Mouse (Mus musculus): Measurements from ENCODE around the gene March6. TPM values are rescaled to one million over a fixed set of nuclear protein-coding genes. Genes with fewer than 3 reads are reported as not detected.

Gene March6
- total and polyA plus RNA-seq, 3 experiments: 32.3 to 121 (median 101) TPM

DNA sequence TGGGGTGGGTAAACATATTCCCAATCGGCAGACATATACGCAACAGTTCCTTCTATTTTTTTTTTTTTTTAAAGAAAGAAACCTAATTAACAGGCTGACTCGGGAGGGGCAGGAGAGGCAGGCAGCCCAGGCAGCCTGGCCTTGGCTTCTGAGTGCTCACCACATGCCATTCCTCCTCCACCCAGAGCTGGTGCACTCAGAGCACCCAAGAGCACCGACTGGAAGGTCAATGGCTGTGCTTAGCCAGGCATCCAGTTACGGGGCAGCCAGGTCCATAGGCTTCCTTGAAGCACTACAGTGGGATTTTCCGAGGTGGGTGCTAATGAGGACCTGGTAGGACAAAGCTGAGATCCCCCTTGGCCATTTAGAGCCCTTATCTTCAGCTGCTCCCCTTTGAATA, 88.9 kb downstream of the March6 start:
- Histone ChIP-seq H3K27ac (no peak overlapping the region), H3K36me3 (ENCODE audit: control insufficient read depth, insufficient read depth, low read length) (no peaks in the 10 kb centered on the region), H3K79me2 (replicated peaks; ENCODE audit: control insufficient read depth, insufficient read depth, low read length) (no peaks in the 10 kb centered on the region), H3K4me3 (no peak overlapping the region), H3K27me3 (ENCODE audit: control insufficient read depth, insufficient read depth, low read length) (no peaks in the 10 kb centered on the region), H3K4me1 (ENCODE audit: control insufficient read depth, insufficient read depth, low read length) (peaks cover 1% of the 10 kb centered on the region), H3K9ac (ENCODE audit: low read depth, low read length) (no peak overlapping the region)
- 74% methylated on average over 6 of the region's 6 CpGs for WGBS
- no peak for TF ChIP-seq CTCF (IDR thresholded peaks at IDR 0.05)
- TF ChIP-seq POLR2A (IDR thresholded peaks at IDR 0.05; ENCODE audit: insufficient read depth, low read depth, low read length): no peak
- no peak for TF ChIP-seq EP300 (IDR thresholded peaks at IDR 0.05; ENCODE audit: insufficient read depth, low read depth, low read length)
- DNase-seq: no peak
- intact Hi-C loops (cut with DNase I): no loop called here

DNA sequence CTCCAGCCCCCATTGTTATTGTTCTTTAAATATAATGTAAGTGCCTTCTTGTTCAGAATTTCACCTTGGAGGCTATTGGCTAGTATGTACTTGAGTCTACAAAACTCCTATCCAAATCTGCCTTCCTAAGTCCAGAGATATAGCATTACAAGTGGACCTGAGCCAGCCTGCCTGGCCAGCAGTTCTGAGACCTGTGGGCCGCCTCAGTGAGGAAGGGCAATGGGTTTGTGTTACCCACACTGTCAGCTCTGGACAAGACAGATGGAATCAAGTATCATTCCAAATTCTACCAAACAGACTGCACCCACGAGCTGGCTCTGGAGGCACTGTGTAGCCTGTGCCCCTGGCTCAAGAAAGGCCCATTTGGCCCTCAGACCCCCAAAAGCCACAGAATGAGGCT, 94.0 kb downstream of the March6 start:
- no peaks in the 10 kb centered on the region for H3K27me3 ChIP-seq (ENCODE audit: control insufficient read depth, insufficient read depth, low read length)
- H3K4me1 ChIP-seq (ENCODE audit: control insufficient read depth, insufficient read depth, low read length): no peaks in the 10 kb centered on the region
- no peak overlapping the region for H3K4me3 ChIP-seq
- 85% methylated on average over 2 of the region's 2 CpGs for WGBS
- H3K36me3 ChIP-seq (ENCODE audit: control insufficient read depth, insufficient read depth, low read length): no peaks in the 10 kb centered on the region
- no peaks in the 10 kb centered on the region for H3K79me2 ChIP-seq (replicated peaks; ENCODE audit: control insufficient read depth, insufficient read depth, low read length)
- no peak for DNase-seq
- no peak overlapping the region for H3K9ac ChIP-seq (ENCODE audit: low read depth, low read length)
- intact Hi-C loops (cut with DNase I): no loop called here
- H3K27ac ChIP-seq: no peak overlapping the region
- no peak for TF ChIP-seq CTCF (IDR thresholded peaks at IDR 0.05)
- TF ChIP-seq EP300 (IDR thresholded peaks at IDR 0.05; ENCODE audit: insufficient read depth, low read depth, low read length): no peak
- TF ChIP-seq POLR2A (IDR thresholded peaks at IDR 0.05; ENCODE audit: insufficient read depth, low read depth, low read length): no peak

DNA sequence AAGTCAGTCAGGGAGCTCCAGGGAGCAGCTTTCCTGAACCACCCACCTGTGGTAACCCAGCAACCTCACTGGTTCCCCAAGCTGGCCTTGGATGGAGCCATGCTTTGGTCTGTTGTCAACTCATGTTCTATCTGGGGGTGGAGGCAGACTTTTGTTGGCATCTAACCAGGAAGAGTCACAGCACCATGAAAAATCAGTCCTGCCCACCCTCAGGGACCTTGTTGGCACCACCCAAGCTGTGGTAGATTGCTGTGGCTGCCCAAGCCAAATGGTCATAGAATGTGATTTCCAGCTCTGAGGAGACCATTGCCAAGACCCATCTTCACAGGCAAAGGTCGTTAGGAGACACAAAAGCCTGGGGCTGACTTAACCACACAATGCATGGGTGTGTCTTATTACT, 94.8 kb downstream of the March6 start:
- Histone ChIP-seq H3K4me3 (no peak overlapping the region), H3K4me1 (ENCODE audit: control insufficient read depth, insufficient read depth, low read length) (no peaks in the 10 kb centered on the region), H3K36me3 (ENCODE audit: control insufficient read depth, insufficient read depth, low read length) (no peaks in the 10 kb centered on the region), H3K9ac (ENCODE audit: low read depth, low read length) (no peak overlapping the region), H3K27ac (no peak overlapping the region), H3K79me2 (replicated peaks; ENCODE audit: control insufficient read depth, insufficient read depth, low read length) (no peaks in the 10 kb centered on the region), H3K27me3 (ENCODE audit: control insufficient read depth, insufficient read depth, low read length) (no peaks in the 10 kb centered on the region)
- intact Hi-C loops (cut with DNase I): no loop called here
- 53% methylated on average over 1 of the region's 1 CpGs for WGBS
- TF ChIP-seq EP300 (IDR thresholded peaks at IDR 0.05; ENCODE audit: insufficient read depth, low read depth, low read length) (no peak), CTCF (IDR thresholded peaks at IDR 0.05) (no peak), POLR2A (IDR thresholded peaks at IDR 0.05; ENCODE audit: insufficient read depth, low read depth, low read length) (no peak)
- no peak for DNase-seq

DNA sequence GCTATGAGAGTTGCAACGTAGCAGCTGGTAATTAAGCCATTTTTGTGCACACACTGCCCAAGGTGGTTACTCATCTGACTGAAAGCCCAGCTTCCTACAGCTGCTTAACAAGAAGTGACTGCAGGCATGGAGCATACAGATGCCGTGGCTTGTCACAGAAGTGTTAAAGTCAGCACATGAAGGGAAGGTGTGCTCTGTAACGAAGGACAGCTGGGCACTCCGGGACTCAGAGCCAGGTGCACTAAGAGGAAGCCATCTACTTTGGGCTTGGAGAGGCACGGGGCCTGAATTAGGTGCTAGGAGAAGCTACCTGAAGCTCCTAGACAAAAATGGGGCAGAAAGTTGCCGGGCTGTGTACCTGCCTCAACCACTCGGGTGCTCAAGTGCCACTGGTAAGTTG, 97.1 kb downstream of the March6 start:
- Histone ChIP-seq H3K4me3 (no peak overlapping the region), H3K9ac (ENCODE audit: low read depth, low read length) (no peak overlapping the region), H3K36me3 (ENCODE audit: control insufficient read depth, insufficient read depth, low read length) (no peaks in the 10 kb centered on the region), H3K79me2 (replicated peaks; ENCODE audit: control insufficient read depth, insufficient read depth, low read length) (no peaks in the 10 kb centered on the region), H3K4me1 (ENCODE audit: control insufficient read depth, insufficient read depth, low read length) (no peaks in the 10 kb centered on the region), H3K27me3 (ENCODE audit: control insufficient read depth, insufficient read depth, low read length) (no peaks in the 10 kb centered on the region), H3K27ac (no peak overlapping the region)
- intact Hi-C loops (cut with DNase I): no loop called here
- DNase-seq: no peak
- TF ChIP-seq EP300 (IDR thresholded peaks at IDR 0.05; ENCODE audit: insufficient read depth, low read depth, low read length): no peak
- no peak for TF ChIP-seq CTCF (IDR thresholded peaks at IDR 0.05)
- TF ChIP-seq POLR2A (IDR thresholded peaks at IDR 0.05; ENCODE audit: insufficient read depth, low read depth, low read length): no peak
- 76% methylated on average over 7 of the region's 7 CpGs for WGBS

DNA sequence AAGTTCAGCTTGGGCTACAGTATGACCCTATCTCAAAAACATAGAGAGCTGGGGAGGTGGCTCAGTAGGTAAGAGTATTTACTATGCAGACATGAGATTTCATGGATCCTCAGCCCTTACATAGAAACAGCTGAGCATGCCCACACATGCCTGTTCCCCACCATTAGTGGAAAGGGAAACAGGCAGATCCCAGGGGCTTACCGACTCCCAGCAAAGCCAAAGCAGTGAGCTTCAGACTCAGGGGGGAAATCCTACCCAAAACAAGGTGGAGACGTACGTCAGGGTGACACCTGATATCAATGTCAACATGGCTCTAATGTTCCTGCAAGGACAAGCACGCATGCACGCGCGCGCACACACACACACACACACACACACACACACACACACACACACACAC, 99.0 kb downstream of the March6 start:
- no peak for DNase-seq
- 85% methylated on average over 8 of the region's 8 CpGs for WGBS

DNA sequence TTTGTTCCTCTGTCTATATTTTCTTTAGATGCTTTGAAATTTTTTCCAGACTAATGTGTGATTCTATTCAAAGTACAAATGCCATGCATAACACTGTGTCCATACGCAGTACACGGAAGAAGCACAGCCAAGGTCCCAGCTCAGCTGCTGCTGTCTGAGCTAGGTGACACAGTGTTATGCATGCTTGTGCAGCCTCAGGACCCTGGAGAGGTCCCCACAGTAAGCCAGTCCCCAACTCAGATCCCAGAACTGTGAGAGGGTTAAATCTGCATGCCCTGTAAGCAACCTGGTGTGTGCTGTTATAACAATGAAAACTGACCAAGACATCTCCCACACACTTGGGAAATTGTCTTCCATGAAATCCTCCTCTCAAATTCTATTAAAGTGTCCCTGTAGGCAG, 100.8 kb downstream of the March6 start:
- intact Hi-C loops (cut with DNase I): no loop called here
- WGBS: 78% methylated on average over 2 of the region's 2 CpGs
- Histone ChIP-seq H3K79me2 (replicated peaks; ENCODE audit: control insufficient read depth, insufficient read depth, low read length) (no peaks in the 10 kb centered on the region), H3K4me3 (no peak overlapping the region), H3K9ac (ENCODE audit: low read depth, low read length) (no peak overlapping the region), H3K4me1 (ENCODE audit: control insufficient read depth, insufficient read depth, low read length) (no peaks in the 10 kb centered on the region), H3K27me3 (ENCODE audit: control insufficient read depth, insufficient read depth, low read length) (no peaks in the 10 kb centered on the region), H3K36me3 (ENCODE audit: control insufficient read depth, insufficient read depth, low read length) (no peaks in the 10 kb centered on the region), H3K27ac (no peak overlapping the region)
- TF ChIP-seq CTCF (IDR thresholded peaks at IDR 0.05): no peak
- no peak for TF ChIP-seq EP300 (IDR thresholded peaks at IDR 0.05; ENCODE audit: insufficient read depth, low read depth, low read length)
- TF ChIP-seq POLR2A (IDR thresholded peaks at IDR 0.05; ENCODE audit: insufficient read depth, low read depth, low read length): no peak
- DNase-seq: no peak

More for the DNA sequence above, 99.0 kb downstream of the March6 start:
- Histone ChIP-seq H3K4me3 (no peak overlapping the region), H3K79me2 (replicated peaks; ENCODE audit: control insufficient read depth, insufficient read depth, low read length) (no peaks in the 10 kb centered on the region), H3K4me1 (ENCODE audit: control insufficient read depth, insufficient read depth, low read length) (no peaks in the 10 kb centered on the region), H3K27ac (no peak overlapping the region), H3K9ac (ENCODE audit: low read depth, low read length) (no peak overlapping the region), H3K27me3 (ENCODE audit: control insufficient read depth, insufficient read depth, low read length) (no peaks in the 10 kb centered on the region), H3K36me3 (ENCODE audit: control insufficient read depth, insufficient read depth, low read length) (no peaks in the 10 kb centered on the region)
- intact Hi-C loops (cut with DNase I): no loop called here
- TF ChIP-seq POLR2A (IDR thresholded peaks at IDR 0.05; ENCODE audit: insufficient read depth, low read depth, low read length) (no peak), CTCF (IDR thresholded peaks at IDR 0.05) (no peak), EP300 (IDR thresholded peaks at IDR 0.05; ENCODE audit: insufficient read depth, low read depth, low read length) (no peak)

Measured in heart, adult 2 months (tissue).